Mouse (Mus musculus) forebrain, embryonic 12.5 days (tissue): Measurements from ENCODE around the gene 4632433K11Rik. TPM values are rescaled to one million over a fixed set of nuclear protein-coding genes. Genes with fewer than 3 reads are reported as not detected.
A peak's percentile ranks its signal among the peaks of the same experiment; 100 is the strongest.
"Not testable (repeated sequence)": the region's sequence is repeated elsewhere in the genome, so short reads cannot be mapped to it uniquely, and the experiment has no call there.

Experiments
- ATAC-seq: fragments of 200-750 bp; cut with Nextera tagmentation; 2 replicates; pipeline ENCODE4 v1.8.0; 2017; ENCODE audit warnings: moderate TSS enrichment; ENCODE audit not compliant: low FRiP score
- H3K27ac ChIP-seq: fragments of 300-500 bp; sonication (generic); 2 replicates; pipeline ENCODE4 v1.5.1; 2016; ENCODE audit warnings: mild to moderate bottlenecking
- H3K27me3 ChIP-seq: fragments of 300-500 bp; sonication (generic); 2 replicates; pipeline ENCODE4 v1.6.1; 2016; ENCODE audit warnings: mild to moderate bottlenecking
- H3K36me3 ChIP-seq: fragments of 300-500 bp; sonication (generic); replicated peaks from 2 replicates; pipeline ENCODE4 v1.6.1; 2016; ENCODE audit warnings: mild to moderate bottlenecking
- H3K4me1 ChIP-seq: fragments of 300-500 bp; sonication (generic); 2 replicates; pipeline ENCODE4 v1.6.1; 2016
- H3K4me2 ChIP-seq: fragments of 300-500 bp; sonication (generic); 2 replicates; pipeline ENCODE4 v1.6.1; 2016; ENCODE audit warnings: mild to moderate bottlenecking, moderate library complexity
- H3K4me3 ChIP-seq: fragments of 300-500 bp; sonication (generic); replicated peaks from 2 replicates; pipeline ENCODE4 v1.5.1; 2016; ENCODE audit warnings: mild to moderate bottlenecking
- H3K9ac ChIP-seq: fragments of 300-500 bp; sonication (generic); 2 replicates; pipeline ENCODE4 v1.6.1; 2016; ENCODE audit warnings: mild to moderate bottlenecking
- H3K9me3 ChIP-seq: fragments of 300-500 bp; sonication (generic); 2 replicates; pipeline ENCODE4 v1.6.1; 2016
- WGBS: fragments of 180-500 bp; shearing (Covaris S2); methylation state at CpG from one replicate; pipeline ENCODE4 v1.1.7; 2016; 5-methylcytosine and 5-hydroxymethylcytosine counted together
- polyA plus RNA-seq: library from polyadenylated mRNA; unstranded; fragments of >200 nt; fragmentation: Nextera tagmentation; extraction: Ambion mirVana; gene quantifications from 2 replicates; pipeline ENCODE4 v1.2.1, GENCODE M21; 2016

The 4632433K11Rik gene
- not detected in 2 replicates for polyA plus RNA-seq

DNA sequence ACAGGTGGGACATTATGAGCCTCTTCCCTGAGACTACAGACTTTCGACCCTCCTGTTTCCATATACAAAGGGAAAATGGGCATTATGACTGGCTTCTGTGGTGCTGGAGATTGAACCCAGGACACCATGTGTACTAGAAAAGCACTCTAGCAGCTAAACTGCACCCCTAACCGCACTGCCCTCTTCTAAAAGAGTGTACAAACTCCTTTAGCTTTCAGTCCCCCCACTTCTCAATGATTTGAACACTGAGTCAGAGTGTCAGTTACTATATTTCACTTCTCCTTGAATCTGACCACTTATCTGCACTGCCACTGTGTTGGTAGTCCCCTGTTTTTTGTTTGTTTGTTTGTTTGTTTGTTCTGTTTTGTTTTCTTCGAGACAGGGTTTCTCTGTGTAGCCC lies at the start of gene 4632433K11Rik:
Gene 4632433K11Rik, plus strand, starts transcription at position 301 of the 400 bp plus-strand sequence.
- Histone ChIP-seq H3K27ac (no peak within 1 kb of the TSS), H3K27me3 (no peaks in the 10 kb centered on the region), H3K9me3 (peaks cover 29% of the 10 kb centered on the region), H3K4me2 (no peak within 1 kb of the TSS), H3K36me3 (peaks cover 77% of the 10 kb centered on the region), H3K4me1 (peaks cover 9% of the 10 kb centered on the region), H3K9ac (no peak within 1 kb of the TSS), H3K4me3 (no peak within 1 kb of the TSS)
- 91% methylated on average over 3 of the region's 3 CpGs for WGBS
- no peak for ATAC-seq

DNA sequence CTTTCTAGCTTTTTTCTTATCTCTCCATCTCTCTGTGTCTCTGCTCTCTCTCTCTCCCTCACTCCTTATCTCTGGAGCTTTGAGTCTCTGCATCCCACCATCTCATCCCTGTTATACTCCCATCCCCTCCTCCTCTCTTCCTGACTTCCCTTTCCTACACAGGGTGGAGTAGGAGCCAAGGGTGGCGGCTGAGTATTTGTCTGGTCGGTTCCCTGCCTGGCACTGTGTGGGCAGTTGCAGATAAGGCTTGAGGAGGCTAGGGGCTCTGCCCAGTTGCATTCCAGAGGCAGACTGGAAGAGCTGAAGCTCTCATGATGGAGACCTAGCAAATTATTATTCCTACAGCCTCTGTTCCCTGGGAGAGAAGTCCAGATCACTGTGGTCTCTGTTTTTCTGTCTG lies 45.7 kb upstream of the 4632433K11Rik start:
- no peak overlapping the region for H3K9ac ChIP-seq
- 73% methylated on average over 2 of the region's 2 CpGs for WGBS

DNA sequence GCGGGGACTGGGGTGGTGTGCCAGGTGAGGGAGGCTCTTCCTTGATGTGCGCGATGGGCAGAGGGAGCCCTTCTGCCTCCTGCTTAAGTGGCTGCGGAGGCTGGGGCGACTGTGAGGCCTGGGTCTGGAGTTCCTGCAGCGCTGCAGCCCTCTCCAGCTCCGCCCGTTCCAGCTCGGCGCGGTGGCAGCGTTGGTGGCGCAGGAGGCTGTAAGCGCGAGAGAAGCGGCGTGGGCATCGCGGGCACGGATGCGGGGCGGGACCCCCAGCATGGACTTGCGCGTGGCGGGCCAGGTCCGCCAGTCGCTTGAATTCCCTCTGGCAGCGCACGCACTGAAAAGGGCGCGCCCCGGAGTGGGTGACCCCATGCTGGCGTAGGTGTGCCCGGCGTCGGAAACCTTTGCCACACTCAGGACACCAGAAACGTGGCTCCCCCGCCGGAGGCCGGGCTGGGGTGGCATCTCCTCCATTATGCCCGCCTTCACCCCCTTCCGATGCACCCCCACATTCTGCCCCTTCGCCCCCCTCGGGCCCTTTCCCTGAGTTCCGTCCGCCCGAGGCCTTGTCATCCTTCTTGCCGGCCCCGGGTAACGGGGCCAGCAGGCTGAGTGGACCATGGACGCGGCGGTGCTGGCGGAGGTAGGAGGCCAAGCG lies 40.4 kb upstream of the 4632433K11Rik start:
- peaks cover 18% of the 10 kb centered on the region; the same call in 1 of the 2 replicates for H3K9me3 ChIP-seq
- H3K36me3 ChIP-seq = peaks cover 37% of the 10 kb centered on the region
- 36% methylated on average over 46 of the region's 55 CpGs for WGBS
- H3K4me3 ChIP-seq = peak overlapping the region; percentile 68
- H3K4me2 ChIP-seq = peak overlapping the region; percentile 82
- no peak overlapping the region for H3K27ac ChIP-seq
- ATAC-seq = no peak
- peak overlapping the region; percentile 33; the same call in 1 of the 2 replicates for H3K9ac ChIP-seq
- H3K4me1 ChIP-seq = peaks cover 36% of the 10 kb centered on the region
- H3K27me3 ChIP-seq = peaks cover 25% of the 10 kb centered on the region

More for the DNA sequence above, 45.7 kb upstream of the 4632433K11Rik start:
- Histone ChIP-seq H3K4me3 (no peak overlapping the region), H3K4me2 (no peak overlapping the region), H3K27ac (no peak overlapping the region), H3K36me3 (peaks cover 24% of the 10 kb centered on the region), H3K27me3 (peaks cover 16% of the 10 kb centered on the region), H3K9me3 (0 out of 2 replicates have a peak, but pooled peaks cover 5% of the 10 kb centered on the region), H3K4me1 (peaks cover 6% of the 10 kb centered on the region)
- no peak for ATAC-seq

DNA sequence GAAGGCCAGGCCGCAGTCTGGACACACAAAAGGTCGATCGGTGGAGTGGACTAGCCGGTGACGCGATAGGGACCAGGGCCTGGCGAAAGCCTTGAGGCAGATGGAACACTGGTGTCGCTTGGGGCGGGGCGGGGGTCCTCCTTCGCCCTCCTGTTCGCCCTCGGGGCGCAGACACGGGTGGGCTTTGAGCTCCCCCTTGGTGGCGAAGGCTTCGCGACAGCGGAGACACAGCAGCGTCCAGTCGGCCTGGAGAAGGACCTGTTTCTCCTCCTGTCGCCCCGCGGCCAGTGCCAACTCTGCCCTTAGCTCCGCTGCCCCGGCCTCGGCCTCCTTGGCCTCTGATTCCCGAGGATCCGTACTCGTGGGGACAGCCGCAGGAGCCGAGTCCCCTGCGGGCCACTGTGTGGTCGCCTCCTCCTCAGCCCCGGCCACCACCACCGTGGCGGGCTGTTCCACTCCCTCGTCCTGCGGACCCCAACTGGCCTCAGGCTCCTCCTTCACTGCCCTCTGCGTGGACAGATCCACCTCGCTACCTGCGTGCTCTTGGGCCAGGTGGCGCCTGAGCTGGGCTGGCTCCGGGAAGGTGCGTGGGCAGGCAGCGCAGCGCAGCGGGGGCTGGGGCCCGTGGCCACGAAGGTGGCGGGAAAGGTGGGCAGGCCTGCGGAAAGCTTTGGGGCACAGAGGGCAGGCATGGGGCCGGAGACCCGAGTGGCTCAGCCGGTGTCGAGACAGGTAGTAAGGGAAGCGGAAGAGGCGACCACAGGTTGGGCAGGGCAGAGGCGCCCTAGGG lies 39.7 kb upstream of the 4632433K11Rik start:
- peak overlapping the region; percentile 82 for H3K4me2 ChIP-seq
- peak overlapping the region; percentile 33; the same call in 1 of the 2 replicates for H3K9ac ChIP-seq
- H3K4me1 ChIP-seq = peaks cover 36% of the 10 kb centered on the region
- H3K27ac ChIP-seq = no peak overlapping the region
- 51% methylated on average over 53 of the region's 59 CpGs for WGBS
- H3K36me3 ChIP-seq = peaks cover 37% of the 10 kb centered on the region
- H3K9me3 ChIP-seq = peaks cover 18% of the 10 kb centered on the region; the same call in 1 of the 2 replicates
- no peak for ATAC-seq
- peaks cover 25% of the 10 kb centered on the region for H3K27me3 ChIP-seq
- peak overlapping the region; percentile 68 for H3K4me3 ChIP-seq

DNA sequence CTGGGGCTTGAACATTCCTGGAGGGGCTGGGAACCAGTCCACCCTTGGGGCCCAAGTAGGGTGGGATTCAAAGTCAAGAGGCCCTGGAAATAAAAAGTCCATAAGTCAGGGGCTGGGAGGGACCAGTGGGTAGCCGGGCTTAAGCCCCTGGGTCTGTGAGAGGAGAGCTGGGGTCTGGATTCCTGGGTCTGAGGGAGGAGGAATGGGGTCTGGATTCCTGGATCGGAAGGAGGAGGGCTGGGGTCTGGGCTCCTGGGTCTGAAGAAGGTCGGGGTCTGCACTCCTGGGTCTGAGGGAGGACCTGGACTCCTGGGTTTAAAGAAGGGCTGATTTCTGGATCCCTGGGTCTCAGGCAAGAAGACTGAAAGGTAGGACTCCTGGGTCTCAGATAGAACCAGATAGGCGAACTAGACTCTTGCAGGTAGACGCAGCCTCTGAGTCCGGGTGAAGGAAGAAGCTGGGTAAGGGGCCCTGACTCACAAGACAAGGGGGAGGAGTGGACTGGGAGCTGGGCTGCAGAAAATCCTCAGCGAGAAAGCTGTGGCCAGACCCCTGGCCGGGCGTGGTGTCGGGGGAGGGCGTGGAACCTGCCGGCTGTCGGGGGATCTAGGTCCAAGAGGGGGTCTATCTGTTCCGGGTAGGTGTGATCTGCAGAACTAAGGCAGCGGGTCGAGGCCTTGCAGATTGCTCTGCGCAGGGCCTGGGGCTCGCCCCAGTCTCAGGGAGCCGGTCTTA lies 38.5 kb upstream of the 4632433K11Rik start:
- H3K4me1 ChIP-seq = peaks cover 36% of the 10 kb centered on the region
- peak overlapping the region; percentile 90 for H3K9ac ChIP-seq
- peaks cover 37% of the 10 kb centered on the region for H3K36me3 ChIP-seq
- 8% methylated on average over 15 of the region's 19 CpGs for WGBS
- peak overlapping the region; percentile 68 for H3K4me3 ChIP-seq
- peaks cover 17% of the 10 kb centered on the region; the same call in 1 of the 2 replicates for H3K9me3 ChIP-seq
- peak overlapping the region; percentile 82 for H3K4me2 ChIP-seq
- peaks cover 25% of the 10 kb centered on the region for H3K27me3 ChIP-seq
- peak overlapping the region; percentile 47; the same call in 1 of the 2 replicates for H3K27ac ChIP-seq
- ATAC-seq = no peak

DNA sequence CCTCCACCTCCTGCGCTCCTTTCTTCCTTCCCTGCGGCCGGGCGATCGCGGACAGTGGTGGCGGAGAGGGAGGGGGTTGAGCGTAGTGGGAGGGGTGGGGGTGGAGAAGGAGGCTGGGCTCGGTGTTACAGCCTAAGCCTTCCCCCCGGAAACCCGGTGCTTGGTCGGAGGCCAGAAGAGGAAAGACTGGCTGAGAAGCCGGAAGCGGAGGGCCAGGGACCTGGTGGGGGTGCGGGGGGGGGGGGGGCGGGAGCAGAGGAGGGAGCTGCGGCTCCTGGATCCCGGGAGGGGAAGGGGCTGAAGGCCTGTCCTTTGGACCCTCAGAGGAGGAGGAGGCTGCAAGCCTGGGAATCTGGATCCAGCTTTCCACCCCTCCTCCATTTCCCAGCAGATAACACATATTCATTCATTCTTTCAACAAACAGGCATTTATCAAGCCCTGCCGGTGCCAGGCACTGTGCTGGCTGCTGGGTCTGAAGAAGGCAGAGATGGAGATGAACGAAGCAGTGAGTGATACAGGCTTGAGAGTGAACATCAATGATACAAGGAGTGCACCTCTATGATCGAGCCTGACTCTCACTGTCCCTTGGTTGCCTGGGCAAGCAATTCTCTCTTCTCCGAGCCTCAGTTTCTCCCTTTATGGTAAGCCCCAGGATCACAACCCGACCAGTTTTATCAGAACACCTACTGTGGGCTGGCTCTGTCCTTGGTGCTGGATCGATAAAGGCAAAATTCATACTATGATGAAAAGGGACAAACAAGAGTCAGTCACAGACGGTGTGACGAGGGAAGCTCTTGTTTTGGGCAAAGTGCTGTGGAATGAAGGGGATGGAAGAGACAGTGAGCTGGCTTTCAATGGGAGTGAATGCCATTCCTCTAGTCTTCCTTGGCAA lies 37.7 kb upstream of the 4632433K11Rik start, which contains the start of gene Zfp579:
Gene Zfp579, minus strand, starts transcription at position 156 of the 893 bp plus-strand sequence.
- ATAC-seq = peak; percentile 90
- WGBS = 5% methylated on average over 22 of the region's 26 CpGs
- peak within 1 kb of the TSS; percentile 68 for H3K4me3 ChIP-seq
- peak within 1 kb of the TSS; percentile 79 for H3K27ac ChIP-seq
- H3K4me1 ChIP-seq = peaks cover 36% of the 10 kb centered on the region
- peak within 1 kb of the TSS; percentile 90 for H3K9ac ChIP-seq
- peaks cover 25% of the 10 kb centered on the region for H3K27me3 ChIP-seq
- H3K36me3 ChIP-seq = peaks cover 30% of the 10 kb centered on the region
- H3K9me3 ChIP-seq = peaks cover 13% of the 10 kb centered on the region; the same call in 1 of the 2 replicates
- H3K4me2 ChIP-seq = peak within 1 kb of the TSS; percentile 82

DNA sequence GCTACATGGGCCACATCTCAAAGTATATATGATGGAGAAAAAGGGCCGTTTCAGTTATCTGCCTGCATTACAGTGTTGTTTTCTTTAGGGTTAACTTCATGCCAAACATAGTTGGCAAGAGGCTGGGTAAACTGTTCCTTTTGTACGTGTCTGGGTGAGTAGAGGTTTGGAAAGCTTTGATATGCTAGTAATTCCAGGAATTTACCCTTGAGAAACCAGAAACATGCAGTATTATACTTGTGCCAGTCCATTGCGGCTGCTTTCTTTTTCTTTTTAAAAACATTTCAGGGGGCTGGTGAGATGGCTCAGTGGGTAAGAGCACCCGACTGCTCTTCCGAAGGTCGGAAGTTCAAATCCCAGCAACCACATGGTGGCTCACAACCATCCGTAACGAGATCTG lies 37.0 kb upstream of the 4632433K11Rik start:
- Histone ChIP-seq H3K9ac (peak overlapping the region; percentile 90), H3K4me2 (peak overlapping the region; percentile 82), H3K27me3 (peaks cover 25% of the 10 kb centered on the region), H3K9me3 (peaks cover 13% of the 10 kb centered on the region; the same call in 1 of the 2 replicates), H3K4me3 (peak overlapping the region; percentile 68), H3K36me3 (peaks cover 24% of the 10 kb centered on the region), H3K4me1 (peaks cover 36% of the 10 kb centered on the region), H3K27ac (no peak overlapping the region)
- 77% methylated on average over 8 of the region's 8 CpGs for WGBS
- ATAC-seq = no peak

DNA sequence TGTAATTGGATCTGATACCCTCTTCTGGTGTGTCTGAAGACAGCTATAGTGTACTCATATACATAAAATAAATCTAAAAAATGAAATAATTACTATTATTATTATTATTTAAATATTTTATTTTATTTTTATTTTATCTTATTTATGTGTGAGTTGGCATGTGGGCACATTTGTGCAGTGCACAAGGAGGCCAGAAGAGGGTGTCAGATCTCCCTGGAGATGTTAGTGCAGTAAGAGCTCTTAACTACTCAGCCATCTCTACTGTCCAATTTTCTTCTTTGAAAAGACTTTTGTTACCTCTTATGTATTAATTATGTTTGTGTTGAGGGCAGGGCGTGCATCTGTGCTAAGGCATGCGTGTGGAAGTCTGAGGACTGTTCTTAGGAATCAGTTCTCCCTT lies 34.0 kb upstream of the 4632433K11Rik start:
- Histone ChIP-seq H3K4me2 (no peak overlapping the region), H3K36me3 (no peaks in the 10 kb centered on the region), H3K27me3 (peaks cover 3% of the 10 kb centered on the region; the same call in 1 of the 2 replicates), H3K4me3 (no peak overlapping the region), H3K4me1 (peaks cover 13% of the 10 kb centered on the region), H3K9me3 (no peaks in the 10 kb centered on the region), H3K9ac (no peak overlapping the region), H3K27ac (no peak overlapping the region)
- ATAC-seq = no peak
- WGBS = 63% methylated on average over 2 of the region's 2 CpGs

DNA sequence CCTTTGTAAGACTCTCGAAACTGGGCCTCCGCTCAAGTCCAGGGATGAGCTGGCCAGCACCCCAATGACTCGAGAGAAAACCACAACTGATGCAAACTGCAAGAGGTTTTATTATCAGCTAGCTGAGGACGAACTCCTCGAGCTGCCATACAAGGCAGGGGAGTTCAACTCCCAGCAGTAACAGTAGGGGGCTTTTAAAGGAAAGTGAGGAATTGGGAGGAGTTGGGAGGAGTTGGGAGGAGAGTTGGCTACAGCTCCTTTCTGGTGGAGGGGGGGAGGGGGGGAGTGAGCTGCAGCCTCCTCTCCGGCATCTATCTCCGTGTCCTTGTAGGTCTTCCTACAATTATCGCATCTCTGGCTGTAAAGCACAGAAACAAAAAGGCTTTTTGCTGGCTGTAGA lies 31.0 kb upstream of the 4632433K11Rik start:
- not testable (repeated sequence) for H3K9me3 ChIP-seq, H3K27me3 ChIP-seq, H3K9ac ChIP-seq, H3K4me1 ChIP-seq, H3K27ac ChIP-seq, ATAC-seq, H3K4me2 ChIP-seq, H3K4me3 ChIP-seq
- peaks cover 22% of the 10 kb centered on the region for H3K36me3 ChIP-seq
- WGBS = 72% methylated on average over 8 of the region's 8 CpGs

DNA sequence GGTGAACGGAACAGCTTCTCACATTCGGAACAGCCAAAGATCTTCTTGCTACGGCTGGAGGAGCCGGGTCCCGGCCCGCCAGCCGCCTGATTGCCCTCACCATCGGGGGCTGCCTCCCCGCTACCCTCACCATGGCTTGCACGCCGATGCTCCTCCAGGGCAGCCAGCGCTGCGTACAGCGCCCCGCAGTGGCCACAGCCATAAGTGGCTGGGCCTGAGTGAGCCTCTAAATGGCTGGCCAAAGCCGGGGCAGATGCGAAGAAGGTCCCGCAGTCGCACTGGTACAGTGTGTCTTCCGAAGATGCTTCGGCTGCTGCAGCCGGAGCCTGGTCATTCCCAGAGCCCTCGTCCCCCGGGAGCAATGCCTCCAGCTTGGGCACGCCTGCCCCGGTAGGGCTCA lies 25.7 kb upstream of the 4632433K11Rik start:
- H3K4me3 ChIP-seq = no peak overlapping the region
- no peaks in the 10 kb centered on the region for H3K27me3 ChIP-seq
- H3K9ac ChIP-seq = no peak overlapping the region
- no peak overlapping the region for H3K27ac ChIP-seq
- H3K4me1 ChIP-seq = no peaks in the 10 kb centered on the region
- H3K36me3 ChIP-seq = peaks cover 75% of the 10 kb centered on the region
- peaks cover 6% of the 10 kb centered on the region; the same call in 1 of the 2 replicates for H3K9me3 ChIP-seq
- no peak for ATAC-seq
- H3K4me2 ChIP-seq = no peak overlapping the region
- 97% methylated on average over 26 of the region's 26 CpGs for WGBS
